Mouse (Mus musculus): ENCODE results near the gene 1700024G13Rik.

- no peak for TF ChIP-seq CTCF (IDR thresholded peaks at IDR 0.05; ENCODE audit: low read depth)
- no peak for TF ChIP-seq EP300 (IDR thresholded peaks at IDR 0.05; ENCODE audit: low read depth)
Measured at GRCm38 (mm10) chr14:32344694-32345093, 43.5 kb downstream of the 1700024G13Rik start.
